8 mouse cellular contexts compared by ENCODE assay signal in genomic region chr2:125247108-125247961, GRCm38 (mm10). TPM values are rescaled to one million over a fixed set of nuclear protein-coding genes. Genes with fewer than 3 reads are reported as not detected.
DNase-seq lines count a peak whose midpoint lies in the region; ATAC-seq and TF ChIP-seq lines count a peak whose summit lies in the region.

Dut (plus strand) TSS chr2:125247190.

- peak; percentile 99 for DNase-seq in CD4-positive helper T cell, adult 2 months (ENCODE audit: low read depth, low spot score)
- peak; percentile 87 for DNase-seq in brain, embryonic 18.5 days (ENCODE audit: low read depth, low spot score)
- peak; percentile 97 for DNase-seq in kidney, postnatal 0 days (ENCODE audit: low spot score)
- peak; percentile 96 for DNase-seq in liver, embryonic 11.5 days (ENCODE audit: low spot score)
- DNase-seq in naive thymus-derived CD4-positive, alpha-beta T cell, adult 2 months (ENCODE audit: low read depth) = peak; percentile 95

- no peaks in the 10 kb centered on the region for H3K27me3 ChIP-seq in heart, embryonic 12.5 days (replicated peaks)
- no peaks in the 10 kb centered on the region for H3K27me3 ChIP-seq in kidney, postnatal 0 days (ENCODE audit: insufficient read depth, low read length)
- H3K27me3 ChIP-seq in liver, embryonic 11.5 days (replicated peaks; ENCODE audit: control insufficient read depth, insufficient read depth, low read length) = no peaks in the 10 kb centered on the region
- H3K27me3 ChIP-seq in stomach, embryonic 14.5 days (ENCODE audit: control insufficient read depth, insufficient read depth, low read length) = no peaks in the 10 kb centered on the region

- peak; percentile 49; the same call in 1 of the 2 replicates for TF ChIP-seq CTCF in kidney, postnatal 0 days (IDR thresholded peaks at IDR 0.05; ENCODE audit: low read depth)

- peak within 1 kb of the TSS; percentile 91 for H3K4me2 ChIP-seq in heart, embryonic 12.5 days
- peak within 1 kb of the TSS; percentile 87 for H3K4me2 ChIP-seq in kidney, postnatal 0 days (ENCODE audit: low read length)
- H3K4me2 ChIP-seq in liver, embryonic 11.5 days = peak within 1 kb of the TSS; percentile 88
- H3K4me2 ChIP-seq in stomach, embryonic 14.5 days (replicated peaks; ENCODE audit: low read depth, low read length) = peak within 1 kb of the TSS; percentile 61

- H3K36me3 ChIP-seq in heart, embryonic 12.5 days = peaks cover 29% of the 10 kb centered on the region
- H3K36me3 ChIP-seq in kidney, postnatal 0 days (ENCODE audit: insufficient read depth, low read length) = no peaks in the 10 kb centered on the region
- H3K36me3 ChIP-seq in liver, embryonic 11.5 days (ENCODE audit: control insufficient read depth, insufficient read depth, low read length) = peaks cover 18% of the 10 kb centered on the region
- 0 out of 2 replicates have a peak, but pooled peaks cover 8% of the 10 kb centered on the region for H3K36me3 ChIP-seq in stomach, embryonic 14.5 days (ENCODE audit: control insufficient read depth, insufficient read depth, low read length)

- no peaks in the 10 kb centered on the region for H3K9me3 ChIP-seq in heart, embryonic 12.5 days (replicated peaks)
- no peaks in the 10 kb centered on the region for H3K9me3 ChIP-seq in kidney, postnatal 0 days (replicated peaks; ENCODE audit: low read length)
- H3K9me3 ChIP-seq in liver, embryonic 11.5 days (ENCODE audit: control insufficient read depth, low read length) = no peaks in the 10 kb centered on the region
- no peaks in the 10 kb centered on the region for H3K9me3 ChIP-seq in stomach, embryonic 14.5 days (ENCODE audit: control insufficient read depth, low read depth, low read length)

- H3K4me3 ChIP-seq in heart, embryonic 12.5 days = peak within 1 kb of the TSS; percentile 86
- peak within 1 kb of the TSS; percentile 64 for H3K4me3 ChIP-seq in kidney, postnatal 0 days (replicated peaks; ENCODE audit: low read depth, low read length)
- peak within 1 kb of the TSS; percentile 94 for H3K4me3 ChIP-seq in liver, embryonic 11.5 days (ENCODE audit: low read depth, low read length)
- peak within 1 kb of the TSS; percentile 73 for H3K4me3 ChIP-seq in stomach, embryonic 14.5 days (ENCODE audit: low read depth, low read length)

- peaks cover 12% of the 10 kb centered on the region for H3K4me1 ChIP-seq in heart, embryonic 12.5 days (replicated peaks)
- peaks cover 12% of the 10 kb centered on the region; the same call in 1 of the 2 replicates for H3K4me1 ChIP-seq in kidney, postnatal 0 days (replicated peaks; ENCODE audit: insufficient read depth, low read length)
- H3K4me1 ChIP-seq in liver, embryonic 11.5 days (replicated peaks; ENCODE audit: control insufficient read depth, insufficient read depth, low read length) = peaks cover 25% of the 10 kb centered on the region
- peaks cover 12% of the 10 kb centered on the region; the same call in 1 of the 2 replicates for H3K4me1 ChIP-seq in stomach, embryonic 14.5 days (ENCODE audit: control insufficient read depth, insufficient read depth, low read length)

- H3K9ac ChIP-seq in heart, embryonic 12.5 days = peak within 1 kb of the TSS; percentile 92
- H3K9ac ChIP-seq in kidney, postnatal 0 days (ENCODE audit: low read depth, low read length) = peak within 1 kb of the TSS; percentile 73
- peak within 1 kb of the TSS; percentile 99 for H3K9ac ChIP-seq in liver, embryonic 11.5 days (ENCODE audit: low read depth, low read length)
- H3K9ac ChIP-seq in stomach, embryonic 14.5 days (replicated peaks; ENCODE audit: low read depth, low read length) = peak within 1 kb of the TSS; percentile 83

- WGBS in heart, embryonic 12.5 days = under 1% methylated on average over 88 of the region's 96 CpGs
- under 1% methylated on average over 95 of the region's 96 CpGs for WGBS in kidney, postnatal 0 days
- under 1% methylated on average over 92 of the region's 96 CpGs for WGBS in liver, embryonic 11.5 days
- WGBS in stomach, embryonic 14.5 days = under 1% methylated on average over 83 of the region's 96 CpGs

- peak within 1 kb of the TSS; percentile 89 for H3K27ac ChIP-seq in heart, embryonic 12.5 days (ENCODE audit: poor library complexity, severe bottlenecking)
- peak within 1 kb of the TSS; percentile 93 for H3K27ac ChIP-seq in kidney, postnatal 0 days
- H3K27ac ChIP-seq in liver, embryonic 11.5 days (ENCODE audit: low read depth, low read length) = peak within 1 kb of the TSS; percentile 96
- peak within 1 kb of the TSS; percentile 93 for H3K27ac ChIP-seq in stomach, embryonic 14.5 days (ENCODE audit: low read length)

- peak; percentile 83 for ATAC-seq in erythroid progenitor cell, adult 5-6 weeks (replicated peaks; ENCODE audit: low FRiP score, poor library complexity, severe bottlenecking)
- peak; percentile 99 for ATAC-seq in heart, embryonic 12.5 days (ENCODE audit: insufficient number of reproducible peaks, low FRiP score)
- ATAC-seq in kidney, postnatal 0 days (replicated peaks; ENCODE audit: low FRiP score, low read depth) = peak; percentile 99
- peak; percentile 98 for ATAC-seq in liver, embryonic 11.5 days (replicated peaks; ENCODE audit: low FRiP score)
- ATAC-seq in stomach, embryonic 14.5 days (ENCODE audit: insufficient number of reproducible peaks, insufficient read depth, low FRiP score, low read depth) = peak; percentile 100

RNA-seq across cellular contexts. Expression of gene Dut, which starts in this region (rescaled TPM):
- 69.6 and 79.3 TPM in 2 replicates for total RNA-seq in erythroid progenitor cell, adult 5-6 weeks (2015; ENCODE audit: low replicate concordance)
- total RNA-seq in erythroid progenitor cell, adult 5-6 weeks (2017; ENCODE audit: low replicate concordance) = 80.2 and 93.8 TPM in 2 replicates
- 137 and 143 TPM in 2 replicates for polyA plus RNA-seq in heart, embryonic 12.5 days (2016; fragmentation: Nextera tagmentation; extraction: Ambion mirVana)
- 133 and 141 TPM in 2 replicates for polyA plus RNA-seq in kidney, postnatal 0 days (2015; fragmentation: Nextera tagmentation; extraction: Ambion mirVana)
- 334 and 345 TPM in 2 replicates for polyA plus RNA-seq in liver, embryonic 11.5 days (2014; fragmentation: Nextera tagmentation; extraction: Ambion mirVana)
- 140 and 151 TPM in 2 replicates for polyA plus RNA-seq in stomach, embryonic 14.5 days (2014; fragmentation: Nextera tagmentation; extraction: Ambion mirVana)

Comparison
In these comparisons a context has a peak if more than half of its experiments do, and no peak if none do; other contexts are left out.
1. Peak in every context shown above with its lines: DNase-seq, ATAC-seq, H3K4me3 ChIP-seq and H3K27ac ChIP-seq.